Mouse (Mus musculus): ENCODE data around the gene Pnpla1. TPM values are rescaled to one million over a fixed set of nuclear protein-coding genes. Genes with fewer than 3 reads are reported as not detected.

Pnpla1 gene
- polyA plus RNA-seq, 1 experiment from 2014 or later: 0.16 TPM

DNA sequence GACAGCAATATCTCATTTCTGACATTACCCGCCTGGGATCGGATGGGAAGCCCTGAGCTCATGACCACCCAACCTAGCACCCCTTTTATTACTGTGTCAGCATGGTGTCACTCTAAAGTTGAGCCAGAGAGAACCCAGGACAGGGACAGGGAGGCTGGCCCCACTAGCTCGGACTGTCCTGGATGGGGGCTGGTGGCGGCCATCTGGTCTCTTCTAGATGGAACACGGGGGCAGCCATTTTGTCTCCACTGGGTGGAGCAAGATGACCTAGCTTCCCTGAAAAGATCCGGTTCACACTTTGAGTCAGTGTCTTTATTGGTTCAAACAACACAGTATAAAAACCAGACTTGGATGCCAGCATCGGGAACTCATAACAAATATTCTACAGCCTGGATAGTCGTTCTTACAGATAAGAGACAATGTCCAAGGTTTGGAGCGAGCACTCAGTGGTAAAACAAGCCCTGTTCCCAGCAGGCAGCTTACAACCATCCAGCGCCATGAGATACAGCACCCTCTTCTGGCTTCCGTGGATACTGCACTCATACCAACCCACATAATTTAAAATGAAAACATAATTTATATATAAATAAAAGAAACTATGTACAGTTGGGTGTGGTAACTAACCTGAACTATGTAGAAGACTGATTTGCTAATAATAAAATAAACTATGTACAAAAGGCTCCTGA is 38.0 kb downstream of the Pnpla1 start:
- Histone ChIP-seq H3K4me2 (ENCODE audit: low read depth, low read length) (no peak overlapping the region), H3K4me1 (ENCODE audit: insufficient read depth) (peaks cover 6% of the 10 kb centered on the region), H3K36me3 (replicated peaks; ENCODE audit: insufficient read depth, low read length) (no peaks in the 10 kb centered on the region), H3K9ac (replicated peaks) (no peak overlapping the region), H3K27me3 (ENCODE audit: insufficient read depth, low read length) (no peaks in the 10 kb centered on the region), H3K27ac (ENCODE audit: low read depth) (no peak overlapping the region), H3K4me3 (ENCODE audit: low read depth, low read length) (no peak overlapping the region), H3K9me3 (ENCODE audit: low read length) (0 out of 2 replicates have a peak, but pooled peaks cover 2% of the 10 kb centered on the region)
- 84% methylated on average over 11 of the region's 11 CpGs for WGBS (ENCODE audit: insufficient replicate concordance)
- peak; percentile 52 for TF ChIP-seq CTCF (IDR thresholded peaks at IDR 0.05; ENCODE audit: low read depth)
- no peak for TF ChIP-seq EP300 (IDR thresholded peaks at IDR 0.05; ENCODE audit: low read depth)
- DNase-seq (no peak), ATAC-seq (no peak)

DNA sequence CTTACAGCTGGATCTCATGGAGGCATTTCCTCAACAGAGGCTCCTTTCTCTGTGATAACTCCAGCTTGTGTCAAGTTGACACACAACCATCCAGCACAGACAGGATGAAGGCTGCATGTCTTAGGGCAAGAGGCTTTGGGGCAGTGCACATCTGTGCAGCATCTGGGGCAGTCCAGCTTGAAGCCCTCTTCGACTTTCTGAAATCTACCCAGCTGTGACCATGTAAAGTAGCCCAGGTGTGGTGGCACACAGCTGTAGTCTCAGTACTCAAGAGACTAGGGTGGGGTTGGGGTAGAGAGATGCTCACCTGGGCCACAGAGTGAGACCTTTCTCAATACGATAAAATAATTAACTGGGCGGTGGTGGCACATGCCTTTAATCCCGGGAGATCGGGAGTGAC is 39.6 kb downstream of the Pnpla1 start:
- ATAC-seq: 0 out of 2 replicates have a peak, but pooled peaks have one; percentile 25
- H3K4me3 ChIP-seq (ENCODE audit: low read depth, low read length): no peak overlapping the region
- H3K27me3 ChIP-seq (ENCODE audit: insufficient read depth, low read length): no peaks in the 10 kb centered on the region
- no peak overlapping the region for H3K27ac ChIP-seq (ENCODE audit: low read depth)
- TF ChIP-seq CTCF (IDR thresholded peaks at IDR 0.05; ENCODE audit: low read depth) (no peak), EP300 (IDR thresholded peaks at IDR 0.05; ENCODE audit: low read depth) (no peak)
- DNase-seq: no peak
- H3K4me1 ChIP-seq (ENCODE audit: insufficient read depth): peaks cover 6% of the 10 kb centered on the region
- no peak overlapping the region for H3K9ac ChIP-seq (replicated peaks)
- no peaks in the 10 kb centered on the region for H3K9me3 ChIP-seq (ENCODE audit: low read length)
- H3K4me2 ChIP-seq (ENCODE audit: low read depth, low read length): no peak overlapping the region
- 72% methylated on average over 5 of the region's 5 CpGs for WGBS (ENCODE audit: insufficient replicate concordance)
- H3K36me3 ChIP-seq (replicated peaks; ENCODE audit: insufficient read depth, low read length): no peaks in the 10 kb centered on the region

DNA sequence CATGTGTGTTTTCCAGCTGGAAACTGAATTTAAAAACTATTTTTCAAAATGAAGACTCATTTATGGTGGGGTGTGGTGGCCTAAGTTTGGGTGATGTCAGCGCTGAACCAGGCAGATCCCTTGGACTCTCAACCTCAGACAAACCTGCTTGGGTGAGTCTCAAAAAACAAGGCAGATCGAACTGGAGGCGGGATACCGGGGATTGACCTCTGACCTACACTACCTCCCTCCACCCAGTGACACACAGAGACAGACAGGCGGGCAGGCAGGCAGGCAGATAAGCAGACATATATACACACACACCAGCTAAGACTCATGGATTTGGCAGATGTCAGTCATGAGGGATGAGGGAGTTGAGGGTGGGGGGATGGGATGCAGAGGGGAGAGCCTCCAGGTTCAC is 40.0 kb downstream of the Pnpla1 start:
- Histone ChIP-seq H3K27ac (ENCODE audit: low read depth) (no peak overlapping the region), H3K9ac (replicated peaks) (no peak overlapping the region), H3K27me3 (ENCODE audit: insufficient read depth, low read length) (no peaks in the 10 kb centered on the region), H3K4me3 (ENCODE audit: low read depth, low read length) (no peak overlapping the region), H3K4me1 (ENCODE audit: insufficient read depth) (peaks cover 6% of the 10 kb centered on the region), H3K9me3 (ENCODE audit: low read length) (no peaks in the 10 kb centered on the region), H3K4me2 (ENCODE audit: low read depth, low read length) (no peak overlapping the region), H3K36me3 (replicated peaks; ENCODE audit: insufficient read depth, low read length) (no peaks in the 10 kb centered on the region)
- DNase-seq (no peak), ATAC-seq (peak; percentile 69; the same call in 1 of the 2 replicates)
- TF ChIP-seq EP300 (IDR thresholded peaks at IDR 0.05; ENCODE audit: low read depth) (no peak), CTCF (IDR thresholded peaks at IDR 0.05; ENCODE audit: low read depth) (no peak)
- 66% methylated on average over 5 of the region's 5 CpGs for WGBS (ENCODE audit: insufficient replicate concordance)

DNA sequence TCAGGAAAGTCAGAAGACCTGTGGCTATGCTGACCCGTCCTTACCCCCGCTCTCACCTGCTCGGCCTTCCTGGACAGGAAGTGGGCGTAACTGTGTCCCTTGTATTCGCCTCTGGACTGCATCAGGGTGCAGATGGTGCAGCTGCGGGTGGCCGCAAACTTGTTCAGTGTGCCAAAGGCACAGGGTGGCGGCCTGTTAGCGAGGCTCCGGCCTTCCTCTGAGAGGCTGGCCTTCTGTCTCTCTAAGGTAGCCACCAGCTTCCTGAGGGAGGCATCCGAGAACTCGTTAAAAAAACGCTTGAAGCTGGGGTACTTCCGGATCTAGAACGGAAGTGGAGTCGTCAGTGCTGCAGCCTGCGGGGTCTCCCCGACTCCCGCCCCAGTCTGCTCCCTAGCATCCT is 41.2 kb downstream of the Pnpla1 start:
- Histone ChIP-seq H3K4me1 (ENCODE audit: insufficient read depth) (peaks cover 6% of the 10 kb centered on the region), H3K4me2 (ENCODE audit: low read depth, low read length) (no peak overlapping the region), H3K27ac (ENCODE audit: low read depth) (peak overlapping the region; percentile 55; the same call in 1 of the 2 replicates), H3K4me3 (ENCODE audit: low read depth, low read length) (no peak overlapping the region), H3K9me3 (ENCODE audit: low read length) (no peaks in the 10 kb centered on the region), H3K9ac (replicated peaks) (no peak overlapping the region), H3K27me3 (ENCODE audit: insufficient read depth, low read length) (no peaks in the 10 kb centered on the region), H3K36me3 (replicated peaks; ENCODE audit: insufficient read depth, low read length) (no peaks in the 10 kb centered on the region)
- DNase-seq (no peak), ATAC-seq (no peak)
- TF ChIP-seq EP300 (IDR thresholded peaks at IDR 0.05; ENCODE audit: low read depth) (no peak), CTCF (IDR thresholded peaks at IDR 0.05; ENCODE audit: low read depth) (no peak)
- WGBS (ENCODE audit: insufficient replicate concordance): 59% methylated on average over 19 of the region's 19 CpGs

DNA sequence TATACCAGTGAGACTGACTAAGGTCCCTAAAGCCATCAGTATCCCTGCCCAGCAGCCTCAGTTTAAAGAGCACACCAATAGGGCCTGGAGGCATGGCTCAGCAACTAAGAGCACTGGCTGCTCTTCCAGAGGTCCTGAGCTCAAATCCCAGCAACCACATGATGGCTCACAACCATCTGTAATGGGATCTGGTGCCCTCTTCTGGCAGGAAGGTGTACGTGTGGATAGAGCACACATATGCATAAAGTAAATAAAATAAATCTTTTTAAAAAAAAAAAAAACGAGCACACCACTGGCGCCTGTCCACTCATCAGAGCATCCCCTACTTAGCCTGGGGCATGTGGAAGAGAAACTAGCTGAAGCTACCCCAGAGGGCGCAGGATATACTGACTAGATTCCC is 43.3 kb downstream of the Pnpla1 start:
- Histone ChIP-seq H3K4me1 (ENCODE audit: insufficient read depth) (peaks cover 4% of the 10 kb centered on the region; the same call in 1 of the 2 replicates), H3K9me3 (ENCODE audit: low read length) (no peaks in the 10 kb centered on the region), H3K36me3 (replicated peaks; ENCODE audit: insufficient read depth, low read length) (no peaks in the 10 kb centered on the region), H3K27ac (ENCODE audit: low read depth) (no peak overlapping the region), H3K27me3 (ENCODE audit: insufficient read depth, low read length) (no peaks in the 10 kb centered on the region), H3K4me3 (ENCODE audit: low read depth, low read length) (no peak overlapping the region), H3K4me2 (ENCODE audit: low read depth, low read length) (no peak overlapping the region), H3K9ac (replicated peaks) (no peak overlapping the region)
- DNase-seq (no peak), ATAC-seq (no peak)
- TF ChIP-seq CTCF (IDR thresholded peaks at IDR 0.05; ENCODE audit: low read depth) (peak; percentile 55), EP300 (IDR thresholded peaks at IDR 0.05; ENCODE audit: low read depth) (no peak)
- 68% methylated on average over 4 of the region's 4 CpGs for WGBS (ENCODE audit: insufficient replicate concordance)

DNA sequence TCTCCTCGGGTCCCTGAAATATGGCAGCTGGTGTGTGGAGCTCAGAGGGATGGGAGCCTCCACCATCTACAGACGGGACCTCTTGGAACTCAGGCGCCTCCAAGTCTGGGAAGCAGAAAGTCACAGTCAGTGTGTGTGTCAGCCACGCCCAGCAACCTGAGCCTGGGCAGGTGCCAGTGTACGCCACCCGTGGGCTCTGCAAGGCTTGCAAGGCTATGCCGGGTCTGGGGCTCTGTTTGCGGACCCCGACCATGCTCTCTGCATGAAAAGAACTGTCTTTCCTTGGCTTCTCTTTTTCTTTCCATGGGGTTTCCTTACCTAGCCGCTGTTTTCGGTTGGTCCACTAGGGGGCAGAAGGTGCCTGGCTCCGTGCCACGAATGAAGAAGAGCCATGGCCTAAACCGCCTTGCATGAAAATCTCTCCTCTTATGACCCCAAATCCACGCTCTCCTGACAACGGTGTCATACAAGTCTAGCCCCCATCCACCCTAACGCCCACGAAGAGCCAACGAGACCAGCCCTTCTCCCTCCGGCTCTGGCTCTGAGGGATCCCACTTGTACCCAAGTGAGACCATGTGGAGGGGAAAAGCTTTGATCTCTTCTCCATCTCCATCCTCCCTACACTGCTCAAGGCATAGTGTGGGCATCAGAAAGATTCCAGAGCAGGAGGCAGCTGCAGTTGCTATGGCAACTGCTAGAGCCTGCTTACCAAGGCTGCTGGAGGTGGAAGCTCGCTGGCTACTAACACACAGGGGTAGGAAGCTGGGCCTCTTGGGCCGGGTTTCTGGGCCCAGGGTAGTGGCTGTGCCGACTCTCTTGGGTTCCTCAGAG is 46.5 kb downstream of the Pnpla1 start:
- no peak overlapping the region for H3K27ac ChIP-seq (ENCODE audit: low read depth)
- no peak for ATAC-seq
- no peak overlapping the region for H3K9ac ChIP-seq (replicated peaks)
- TF ChIP-seq CTCF (IDR thresholded peaks at IDR 0.05; ENCODE audit: low read depth) (peak; percentile 92), EP300 (IDR thresholded peaks at IDR 0.05; ENCODE audit: low read depth) (no peak)
- peak; percentile 82 for DNase-seq
- no peaks in the 10 kb centered on the region for H3K27me3 ChIP-seq (ENCODE audit: insufficient read depth, low read length)
- WGBS (ENCODE audit: insufficient replicate concordance): 31% methylated on average over 23 of the region's 23 CpGs
- H3K4me2 ChIP-seq (ENCODE audit: low read depth, low read length): no peak overlapping the region
- no peaks in the 10 kb centered on the region for H3K36me3 ChIP-seq (replicated peaks; ENCODE audit: insufficient read depth, low read length)
- H3K4me1 ChIP-seq (ENCODE audit: insufficient read depth): peaks cover 8% of the 10 kb centered on the region
- no peak overlapping the region for H3K4me3 ChIP-seq (ENCODE audit: low read depth, low read length)
- H3K9me3 ChIP-seq (ENCODE audit: low read length): no peaks in the 10 kb centered on the region

All from liver, postnatal 0 days (tissue).